Comparison of ENCODE assay signal across 10 mouse cellular contexts in the genomic region with DNA sequence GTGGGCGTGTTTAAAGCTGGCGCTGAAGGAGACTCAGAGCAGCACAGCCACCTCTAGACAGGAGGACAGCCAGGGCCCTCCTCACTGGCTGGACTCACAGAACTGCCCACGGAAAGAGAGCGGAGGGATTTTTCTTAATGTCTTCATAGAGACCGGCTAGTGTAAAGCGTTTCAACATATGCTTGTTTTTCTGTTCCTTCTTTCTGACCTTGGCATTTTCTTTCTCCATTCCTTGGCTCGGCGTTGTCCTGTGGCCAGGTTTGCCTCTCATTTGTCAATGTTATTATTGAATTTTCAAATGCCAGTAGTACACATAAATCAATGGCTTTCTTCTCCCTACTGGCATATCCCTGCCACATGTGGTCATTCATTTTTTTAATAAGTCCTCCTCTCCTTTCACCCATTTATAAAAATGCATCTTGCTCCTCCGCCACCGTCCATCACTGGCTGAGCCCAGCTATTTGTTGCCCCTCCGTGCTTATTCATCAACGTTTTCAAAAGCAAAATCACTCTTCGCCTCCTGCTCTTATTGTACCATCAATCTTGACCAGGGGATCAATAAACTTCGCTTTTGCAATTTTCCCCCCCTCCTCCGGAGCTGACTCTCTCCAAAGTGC.
A peak's percentile ranks its signal among the peaks of the same experiment; 100 is the strongest.
DNase-seq lines count a peak whose midpoint lies in the region; ATAC-seq and TF ChIP-seq lines count a peak whose summit lies in the region.
"Had no signal": no experiment of that assay in that cellular context is flagged by ENCODE, and none has a peak within 500 bp of the region (broad histone marks: within the 10 kb centered on the region; RNA-seq: fewer than 3 reads in every experiment).

No protein-coding gene starts in this region.

- peak; percentile 17 for DNase-seq in adrenal gland, postnatal 10 days
- DNase-seq in adrenal gland, postnatal 25 days: no peak
- no peak for DNase-seq in lung, embryonic 14.5 days
- no peak for DNase-seq in lung, adult 2 months
- DNase-seq in thymus, postnatal 25 days: no peak
- no peak for DNase-seq in right cerebral cortex, postnatal 4 days
- DNase-seq: kidney, adult 18-20 months had no signal

- no peak overlapping the region for H3K9ac ChIP-seq in lung, embryonic 14.5 days
- no peak overlapping the region for H3K9ac ChIP-seq in hindbrain, embryonic 15.5 days
- H3K9ac ChIP-seq in neural tube, embryonic 12.5 days: no peak overlapping the region

- H3K27me3 ChIP-seq in lung, embryonic 14.5 days (ENCODE audit: insufficient read depth, low read length): peaks cover 5% of the 10 kb centered on the region; the same call in 1 of the 2 replicates
- H3K27me3 ChIP-seq in hindbrain, embryonic 15.5 days: no peaks in the 10 kb centered on the region
- H3K27me3 ChIP-seq in neural tube, embryonic 12.5 days (replicated peaks): no peaks in the 10 kb centered on the region

- TF ChIP-seq POLR2A in lung, adult 2 months (IDR thresholded peaks at IDR 0.05; ENCODE audit: borderline replicate concordance, extremely low read depth, low read depth, low read length): no peak

- peaks cover 4% of the 10 kb centered on the region; the same call in 1 of the 2 replicates for H3K4me1 ChIP-seq in lung, embryonic 14.5 days (ENCODE audit: insufficient read depth)
- H3K4me1 ChIP-seq in lung, adult 2 months (ENCODE audit: control insufficient read depth, insufficient read depth, low read length): no peaks in the 10 kb centered on the region
- peaks cover 32% of the 10 kb centered on the region for H3K4me1 ChIP-seq in hindbrain, embryonic 15.5 days (replicated peaks)
- peaks cover 15% of the 10 kb centered on the region for H3K4me1 ChIP-seq in neural tube, embryonic 12.5 days

- no peak for TF ChIP-seq CTCF in lung, embryonic 14.5 days (IDR thresholded peaks at IDR 0.05; ENCODE audit: low read depth)
- no peak for TF ChIP-seq CTCF in lung, adult 2 months (IDR thresholded peaks at IDR 0.05; ENCODE audit: insufficient read depth, low read length)

- peak overlapping the region; percentile 54 for H3K4me2 ChIP-seq in lung, embryonic 14.5 days
- H3K4me2 ChIP-seq in hindbrain, embryonic 15.5 days: peak overlapping the region; percentile 46
- peak overlapping the region; percentile 47 for H3K4me2 ChIP-seq in neural tube, embryonic 12.5 days (replicated peaks)

- no peaks in the 10 kb centered on the region for H3K36me3 ChIP-seq in lung, embryonic 14.5 days (ENCODE audit: insufficient read depth)
- no peaks in the 10 kb centered on the region for H3K36me3 ChIP-seq in hindbrain, embryonic 15.5 days
- no peaks in the 10 kb centered on the region for H3K36me3 ChIP-seq in neural tube, embryonic 12.5 days

- no peaks in the 10 kb centered on the region for H3K9me3 ChIP-seq in lung, embryonic 14.5 days (ENCODE audit: low read depth, low read length)
- H3K9me3 ChIP-seq in hindbrain, embryonic 15.5 days: no peaks in the 10 kb centered on the region
- H3K9me3 ChIP-seq in neural tube, embryonic 12.5 days: no peaks in the 10 kb centered on the region

- no peak overlapping the region for H3K27ac ChIP-seq in lung, embryonic 14.5 days (ENCODE audit: low read depth)
- H3K27ac ChIP-seq in hindbrain, embryonic 15.5 days (replicated peaks): peak overlapping the region; percentile 27
- peak overlapping the region; percentile 33; the same call in 1 of the 2 replicates for H3K27ac ChIP-seq in neural tube, embryonic 12.5 days
- H3K27ac ChIP-seq: macrophage had no signal

- no peak for ATAC-seq in lung, embryonic 14.5 days (ENCODE audit: insufficient read depth)
- ATAC-seq in hindbrain, embryonic 15.5 days (ENCODE audit: low FRiP score, low read depth): no peak
- ATAC-seq in neural tube, embryonic 12.5 days (ENCODE audit: low FRiP score, low read depth): peak; percentile 22; the same call in 1 of the 2 replicates

- WGBS in lung, embryonic 14.5 days: 49% methylated on average over 15 of the region's 15 CpGs
- 69% methylated on average over 15 of the region's 15 CpGs for WGBS in lung, adult 2 months
- 47% methylated on average over 15 of the region's 15 CpGs for WGBS in hindbrain, embryonic 15.5 days
- 47% methylated on average over 15 of the region's 15 CpGs for whole genome bisulfite sequencing in neural tube, embryonic 12.5 days

- no peak overlapping the region for H3K4me3 ChIP-seq in lung, embryonic 14.5 days (ENCODE audit: low read depth, low read length)
- H3K4me3 ChIP-seq in lung, adult 2 months (replicated peaks; ENCODE audit: extremely low read depth, low read depth, low read length): no peak overlapping the region
- H3K4me3 ChIP-seq in hindbrain, embryonic 15.5 days: peak overlapping the region; percentile 13
- no peak overlapping the region for H3K4me3 ChIP-seq in neural tube, embryonic 12.5 days
